Mouse (Mus musculus) hindbrain, embryonic 14.5 days (tissue): ENCODE measurements at regions not wholly inside any gene's neighbourhood (a gene's known extent, or its start where the extent isn't known, plus 50 kb on each side); places are given as distances from the start of the nearest gene placed in this dataset.

Source experiments
- ATAC-seq: fragments of 200-750 bp; cut with Nextera tagmentation; 2 replicates; pipeline ENCODE4 v1.8.0; 2017; ENCODE audit warnings: moderate number of reproducible peaks, mild to moderate bottlenecking, moderate TSS enrichment, moderate library complexity; ENCODE audit not compliant: low FRiP score
- DNase-seq: peaks from one replicate; pipeline ENCODE4 v3.0.0-alpha.2; 2015; ENCODE audit warnings: low spot score
- H3K27ac ChIP-seq: fragments of 300-500 bp; sonication (generic); 2 replicates; pipeline ENCODE4 v1.5.1; 2014; ENCODE audit warnings: mild to moderate bottlenecking, moderate library complexity
- H3K27me3 ChIP-seq: fragments of 300-500 bp; sonication (generic); 2 replicates; pipeline ENCODE4 v1.6.1; 2014; ENCODE audit warnings: mild to moderate bottlenecking, low read length, mixed read lengths; ENCODE audit not compliant: control insufficient read depth, insufficient read depth
- H3K36me3 ChIP-seq: fragments of 300-500 bp; sonication (generic); replicated peaks from 2 replicates; pipeline ENCODE4 v1.6.1; 2014; ENCODE audit not compliant: control insufficient read depth, insufficient read depth
- H3K4me1 ChIP-seq: fragments of 300-500 bp; sonication (generic); replicated peaks from 2 replicates; pipeline ENCODE4 v1.6.1; 2014; ENCODE audit warnings: antibody characterized with exemption, low read length, mixed read lengths; ENCODE audit not compliant: control insufficient read depth, insufficient read depth
- H3K4me2 ChIP-seq: fragments of 300-500 bp; sonication (generic); replicated peaks from 2 replicates; pipeline ENCODE4 v1.6.1; 2014; ENCODE audit warnings: mild to moderate bottlenecking, moderate library complexity
- H3K4me3 ChIP-seq: fragments of 300-500 bp; sonication (generic); replicated peaks from 2 replicates; pipeline ENCODE4 v1.5.1; 2014; ENCODE audit warnings: mild to moderate bottlenecking, low read length
- H3K9ac ChIP-seq: fragments of 300-500 bp; sonication (generic); 2 replicates; pipeline ENCODE4 v1.6.1; 2014
- H3K9me3 ChIP-seq: fragments of 300-500 bp; sonication (generic); 2 replicates; pipeline ENCODE4 v1.6.1; 2016; ENCODE audit warnings: low read length; ENCODE audit not compliant: control insufficient read depth
- WGBS: fragments of 180-500 bp; shearing (Covaris S2); extraction: QIAGEN DNeasy Blood & Tissue Kit; methylation state at CpG from one replicate; pipeline ENCODE4 v1.1.7; 2014; 5-methylcytosine and 5-hydroxymethylcytosine counted together

GRCm38 (mm10) chr16:9176402-9176801 lies 346.5 kb downstream of the 1810013L24Rik start:
- H3K36me3 ChIP-seq: no peaks in the 10 kb centered on the region
- H3K4me3 ChIP-seq: no peak overlapping the region
- no peak for DNase-seq
- H3K4me1 ChIP-seq: no peaks in the 10 kb centered on the region
- H3K4me2 ChIP-seq: no peak overlapping the region
- H3K27me3 ChIP-seq: no peaks in the 10 kb centered on the region
- H3K27ac ChIP-seq: no peak overlapping the region
- H3K9me3 ChIP-seq: no peaks in the 10 kb centered on the region
- H3K9ac ChIP-seq: no peak overlapping the region
- WGBS: 93% methylated on average over 3 of the region's 3 CpGs
- ATAC-seq: no peak

GRCm38 (mm10) chr16:9195821-9196220 lies 365.9 kb downstream of the 1810013L24Rik start:
- Histone ChIP-seq H3K4me3 (no peak overlapping the region), H3K9ac (no peak overlapping the region), H3K9me3 (0 out of 2 replicates have a peak, but pooled peaks cover 9% of the 10 kb centered on the region), H3K27me3 (no peaks in the 10 kb centered on the region), H3K4me2 (no peak overlapping the region), H3K27ac (no peak overlapping the region), H3K36me3 (no peaks in the 10 kb centered on the region), H3K4me1 (no peaks in the 10 kb centered on the region)
- 54% methylated on average over 13 of the region's 13 CpGs for WGBS
- ATAC-seq (no peak), DNase-seq (no peak)

- Histone ChIP-seq H3K4me3 (no peak overlapping the region), H3K27ac (no peak overlapping the region), H3K4me1 (no peaks in the 10 kb centered on the region), H3K9ac (no peak overlapping the region), H3K9me3 (no peaks in the 10 kb centered on the region), H3K4me2 (no peak overlapping the region), H3K27me3 (no peaks in the 10 kb centered on the region), H3K36me3 (no peaks in the 10 kb centered on the region)
- WGBS: 98% methylated on average over 1 of the region's 1 CpGs
- no peak for ATAC-seq
- no peak for DNase-seq
These were observed 369.1 kb downstream of the 1810013L24Rik start for GRCm38 (mm10) chr16:9198903-9199532.

- WGBS: 90% methylated on average over 4 of the region's 4 CpGs
These were observed 378.7 kb downstream of the 1810013L24Rik start for GRCm38 (mm10) chr16:9208602-9209001.

GRCm38 (mm10) chr16:9211485-9211884 lies 381.6 kb downstream of the 1810013L24Rik start:
- 80% methylated on average over 6 of the region's 6 CpGs for WGBS
- Histone ChIP-seq H3K4me3 (no peak overlapping the region), H3K27ac (no peak overlapping the region), H3K9ac (no peak overlapping the region), H3K4me2 (no peak overlapping the region), H3K27me3 (no peaks in the 10 kb centered on the region), H3K9me3 (0 out of 2 replicates have a peak, but pooled peaks cover 8% of the 10 kb centered on the region), H3K4me1 (no peaks in the 10 kb centered on the region), H3K36me3 (no peaks in the 10 kb centered on the region)
- DNase-seq: no peak
- no peak for ATAC-seq

More at GRCm38 (mm10) chr16:9208602-9209001, 378.7 kb downstream of the 1810013L24Rik start:
- DNase-seq: no peak
- Histone ChIP-seq H3K27me3 (no peaks in the 10 kb centered on the region), H3K27ac (no peak overlapping the region), H3K4me2 (no peak overlapping the region), H3K9ac (no peak overlapping the region), H3K36me3 (no peaks in the 10 kb centered on the region), H3K9me3 (0 out of 2 replicates have a peak, but pooled peaks cover 8% of the 10 kb centered on the region), H3K4me1 (no peaks in the 10 kb centered on the region), H3K4me3 (no peak overlapping the region)
- no peak for ATAC-seq

GRCm38 (mm10) chr16:9215131-9215530 lies 385.2 kb downstream of the 1810013L24Rik start:
- no peak overlapping the region for H3K27ac ChIP-seq
- H3K4me1 ChIP-seq: 0 out of 2 replicates have a peak, but pooled peaks cover 6% of the 10 kb centered on the region
- no peak overlapping the region for H3K9ac ChIP-seq
- H3K36me3 ChIP-seq: no peaks in the 10 kb centered on the region
- H3K4me3 ChIP-seq: no peak overlapping the region
- no peaks in the 10 kb centered on the region for H3K9me3 ChIP-seq
- 81% methylated on average over 1 of the region's 1 CpGs for WGBS
- H3K27me3 ChIP-seq: no peaks in the 10 kb centered on the region
- DNase-seq (no peak), ATAC-seq (no peak)
- H3K4me2 ChIP-seq: no peak overlapping the region

- Histone ChIP-seq H3K9me3 (no peaks in the 10 kb centered on the region), H3K4me2 (no peak overlapping the region), H3K4me1 (0 out of 2 replicates have a peak, but pooled peaks cover 6% of the 10 kb centered on the region), H3K27ac (no peak overlapping the region), H3K27me3 (no peaks in the 10 kb centered on the region), H3K4me3 (no peak overlapping the region), H3K9ac (no peak overlapping the region), H3K36me3 (no peaks in the 10 kb centered on the region)
- 73% methylated on average over 7 of the region's 7 CpGs for WGBS
- DNase-seq (no peak), ATAC-seq (no peak)
These were observed 387.5 kb downstream of the 1810013L24Rik start for GRCm38 (mm10) chr16:9217361-9217760.

GRCm38 (mm10) chr16:9230178-9230577 lies 400.3 kb downstream of the 1810013L24Rik start:
- DNase-seq (no peak), ATAC-seq (no peak)
- Histone ChIP-seq H3K9ac (no peak overlapping the region), H3K9me3 (no peaks in the 10 kb centered on the region), H3K36me3 (no peaks in the 10 kb centered on the region), H3K4me3 (no peak overlapping the region), H3K4me1 (no peaks in the 10 kb centered on the region), H3K4me2 (no peak overlapping the region), H3K27ac (no peak overlapping the region), H3K27me3 (no peaks in the 10 kb centered on the region)

GRCm38 (mm10) chr16:9242099-9242498 lies 412.2 kb downstream of the 1810013L24Rik start:
- DNase-seq (no peak), ATAC-seq (no peak)
- no peak overlapping the region for H3K27ac ChIP-seq
- no peaks in the 10 kb centered on the region for H3K36me3 ChIP-seq
- WGBS: 94% methylated on average over 4 of the region's 4 CpGs
- H3K4me1 ChIP-seq: no peaks in the 10 kb centered on the region
- H3K4me3 ChIP-seq: no peak overlapping the region
- H3K9me3 ChIP-seq: 0 out of 2 replicates have a peak, but pooled peaks cover 4% of the 10 kb centered on the region
- H3K4me2 ChIP-seq: no peak overlapping the region
- H3K27me3 ChIP-seq: no peaks in the 10 kb centered on the region
- H3K9ac ChIP-seq: no peak overlapping the region

GRCm38 (mm10) chr16:9247198-9247597 lies 417.3 kb downstream of the 1810013L24Rik start:
- no peak for ATAC-seq
- WGBS: 78% methylated on average over 3 of the region's 3 CpGs
- no peak for DNase-seq
- Histone ChIP-seq H3K4me3 (no peak overlapping the region), H3K9ac (no peak overlapping the region), H3K27ac (no peak overlapping the region), H3K9me3 (no peaks in the 10 kb centered on the region), H3K4me1 (no peaks in the 10 kb centered on the region), H3K27me3 (no peaks in the 10 kb centered on the region), H3K4me2 (no peak overlapping the region), H3K36me3 (no peaks in the 10 kb centered on the region)
